Mouse (Mus musculus) embryonic facial prominence, embryonic 11.5 days (tissue): ENCODE measurements around the gene Cr2. TPM values are rescaled to one million over a fixed set of nuclear protein-coding genes. Genes with fewer than 3 reads are reported as not detected.

Source experiments
- ATAC-seq: fragments of 200-750 bp; cut with Nextera tagmentation; replicated peaks from 2 replicates; pipeline ENCODE4 v1.8.0; 2017; ENCODE audit warnings: low read depth; ENCODE audit not compliant: insufficient number of reproducible peaks, low FRiP score, low TSS enrichment
- DNase-seq: peaks from one replicate; pipeline ENCODE4 v3.0.0-alpha.2; 2015; ENCODE audit warnings: low spot score
- H3K27ac ChIP-seq: fragments of 300-500 bp; sonication (generic); replicated peaks from 2 replicates; pipeline ENCODE4 v1.5.1; 2014; ENCODE audit warnings: mild to moderate bottlenecking, low read depth, low read length, control low read depth
- H3K27me3 ChIP-seq: fragments of 300-500 bp; sonication (generic); 2 replicates; pipeline ENCODE4 v1.6.1; 2014; ENCODE audit warnings: mild to moderate bottlenecking, low read length, moderate library complexity, mixed read lengths; ENCODE audit not compliant: control insufficient read depth, insufficient read depth
- H3K36me3 ChIP-seq: fragments of 300-500 bp; sonication (generic); replicated peaks from 2 replicates; pipeline ENCODE4 v1.6.1; 2014; ENCODE audit warnings: low read depth, mild to moderate bottlenecking, low read length, moderate library complexity, mixed read lengths; ENCODE audit not compliant: control insufficient read depth, insufficient read depth
- H3K4me1 ChIP-seq: fragments of 300-500 bp; sonication (generic); 2 replicates; pipeline ENCODE4 v1.6.1; 2014; ENCODE audit warnings: low read length, mixed read lengths; ENCODE audit not compliant: control insufficient read depth, insufficient read depth
- H3K4me2 ChIP-seq: fragments of 300-500 bp; sonication (generic); 2 replicates; pipeline ENCODE4 v1.6.1; 2014; ENCODE audit warnings: low read depth, mild to moderate bottlenecking, control low read depth, low read length, moderate library complexity
- H3K4me3 ChIP-seq: fragments of 300-500 bp; sonication (generic); 2 replicates; pipeline ENCODE4 v1.5.1; 2014; ENCODE audit warnings: low read depth, low read length, control low read depth
- H3K9ac ChIP-seq: fragments of 300-500 bp; sonication (generic); replicated peaks from 2 replicates; pipeline ENCODE4 v1.6.1; 2014; ENCODE audit warnings: mild to moderate bottlenecking, control low read depth, low read length
- H3K9me3 ChIP-seq: fragments of 300-500 bp; sonication (generic); replicated peaks from 2 replicates; pipeline ENCODE4 v1.6.1; 2016; ENCODE audit warnings: mild to moderate bottlenecking, low read length, inconsistent platforms, mixed read lengths; ENCODE audit not compliant: control insufficient read depth
- WGBS: fragments of 180-500 bp; shearing (Covaris S2); extraction: QIAGEN DNeasy Blood & Tissue Kit; methylation state at CpG from one replicate; pipeline ENCODE4 v1.1.7; 2014; 5-methylcytosine and 5-hydroxymethylcytosine counted together
- polyA plus RNA-seq: library from polyadenylated mRNA; unstranded; fragments of >200 nt; fragmentation: Nextera tagmentation; extraction: Ambion mirVana; gene quantifications from 2 replicates; pipeline ENCODE4 v1.2.1, GENCODE M21; 2014

The Cr2 gene
- polyA plus RNA-seq, 1 experiment from 2014 or later = 0.17 TPM

GRCm38 (mm10) chr1:195091699-195092219, 84.8 kb downstream of the Cr2 start:
- no peak for DNase-seq
- no peak overlapping the region for H3K27ac ChIP-seq
- ATAC-seq = peak; percentile 83
- no peaks in the 10 kb centered on the region for H3K27me3 ChIP-seq
- peak overlapping the region; percentile 40 for H3K9ac ChIP-seq
- peak overlapping the region; percentile 49 for H3K4me2 ChIP-seq
- 23% methylated on average over 11 of the region's 11 CpGs for WGBS
- H3K4me3 ChIP-seq = peak overlapping the region; percentile 28
- H3K9me3 ChIP-seq = no peaks in the 10 kb centered on the region
- H3K36me3 ChIP-seq = no peaks in the 10 kb centered on the region
- H3K4me1 ChIP-seq = no peaks in the 10 kb centered on the region

Other genes with a start within 250 kb of the Cr2 start
- 71.9 and 72.1 TPM in 2 replicates for gene Cd34, start 237.9 kb downstream of the Cr2 start, polyA plus RNA-seq
- gene Cd46, start 84.5 kb downstream of the Cr2 start, polyA plus RNA-seq = 0.43 and 0.80 TPM in 2 replicates
- 44.6 and 45.7 TPM in 2 replicates for gene Cr1l, start 45.1 kb downstream of the Cr2 start, polyA plus RNA-seq